Comparison of ENCODE assay signal across 8 mouse cellular contexts in genomic region chrX:169978436-169979381, GRCm38 (mm10). TPM values are rescaled to one million over a fixed set of nuclear protein-coding genes. Genes with fewer than 3 reads are reported as not detected.
A peak's percentile ranks its signal among the peaks of the same experiment; 100 is the strongest.
DNase-seq lines count a peak whose midpoint lies in the region; ATAC-seq lines count a peak whose summit lies in the region.
"Not testable (repeated sequence)": the region's sequence is repeated elsewhere in the genome, so short reads cannot be mapped to it uniquely, and the experiment has no call there.

No protein-coding gene starts in this region.

- H3K9ac ChIP-seq in hindbrain, embryonic 16.5 days (ENCODE audit: low read depth, low read length), result not testable (repeated sequence)

- 62% methylated on average over 29 of the region's 29 CpGs for WGBS in hindbrain, embryonic 16.5 days

- H3K27me3 ChIP-seq in hindbrain, embryonic 16.5 days (replicated peaks; ENCODE audit: control insufficient read depth, insufficient read depth, low read length), result not testable (repeated sequence)

- H3K4me1 ChIP-seq in hindbrain, embryonic 16.5 days (ENCODE audit: control insufficient read depth, insufficient read depth, low read depth, low read length), result not testable (repeated sequence)

- peaks cover 21% of the 10 kb centered on the region for H3K36me3 ChIP-seq in hindbrain, embryonic 16.5 days (ENCODE audit: control insufficient read depth, insufficient read depth, low read length)

- peaks cover 18% of the 10 kb centered on the region for H3K9me3 ChIP-seq in hindbrain, embryonic 16.5 days (ENCODE audit: control insufficient read depth, low read length)

- 0 out of 2 replicates have a peak, but pooled peaks have one; percentile 15 for ATAC-seq in hindbrain, embryonic 16.5 days

- H3K27ac ChIP-seq in hindbrain, embryonic 16.5 days (ENCODE audit: low read depth, low read length), result not testable (repeated sequence)

- H3K4me3 ChIP-seq in hindbrain, embryonic 16.5 days (ENCODE audit: low read length), result peak overlapping the region; percentile 20

- DNase-seq in adrenal gland, adult 2 months, result peak; percentile 70
- DNase-seq in embryo, embryonic 11.5 days (ENCODE audit: low read depth, low spot score), result peak; percentile 74
- peak; percentile 73 for DNase-seq in gastrocnemius, postnatal 14 days
- peak; percentile 75 to 84 for DNase-seq in left cerebral cortex, postnatal 10 days (ENCODE audit: extremely low spot score in 1 of 2, low spot score in 2 of 2)
- peak; percentile 84 for DNase-seq in mesoderm, embryonic 11.5 days (ENCODE audit: low read depth, low spot score)
- peak; percentile 71 for DNase-seq in right cerebral cortex, postnatal 25 days
- peak; percentile 59 for DNase-seq in yolk sac, embryonic 10.5 days (ENCODE audit: low spot score)

- peak overlapping the region; percentile 41 for H3K4me2 ChIP-seq in hindbrain, embryonic 16.5 days (ENCODE audit: low read length)

- intact Hi-C loops in gastrocnemius, postnatal 14 days (cut with DNase I; ENCODE audit: low total_unique reads), result loop anchor here (2.0 kb wide), 1 partner anchor 18 kb away; no protein-coding TSS in a partner anchor
- intact Hi-C loops in left cerebral cortex, postnatal 10 days (cut with DNase I), result not testable (repeated sequence)

RNA-seq across cellular contexts. Expression of gene Gm21887, which starts 30.8 kb away (rescaled TPM):
- 100 to 1,000 TPM in 1 of 2 experiments, 10 to 100 TPM in 1; 67.4 to 241 TPM for total RNA-seq in adrenal gland, adult 2 months (2021)
- 957 and 2,016 TPM in 2 replicates for polyA plus RNA-seq in adrenal gland, adult 2 months (2012; rRNA removed)
- total RNA-seq in gastrocnemius, postnatal 14 days (2021), result 10 to 100 TPM; 32.5 to 36.1 TPM
- polyA plus RNA-seq in hindbrain, embryonic 16.5 days (2015; fragmentation: Nextera tagmentation; extraction: Ambion mirVana), result 91.3 and 180 TPM in 2 replicates
- 100 to 1,000 TPM; 164 to 223 TPM for total RNA-seq in left cerebral cortex, postnatal 10 days (2021)
